Mouse (Mus musculus) lung, postnatal 10 days (tissue): Measurements from ENCODE around the gene Gm7168.
"Not testable (repeated sequence)": the region's sequence is repeated elsewhere in the genome, so short reads cannot be mapped to it uniquely, and the experiment has no call there.

Experiments used
- DNase-seq: peaks from one replicate; pipeline ENCODE4 v3.0.0; 2021

Gm7168 gene

DNA sequence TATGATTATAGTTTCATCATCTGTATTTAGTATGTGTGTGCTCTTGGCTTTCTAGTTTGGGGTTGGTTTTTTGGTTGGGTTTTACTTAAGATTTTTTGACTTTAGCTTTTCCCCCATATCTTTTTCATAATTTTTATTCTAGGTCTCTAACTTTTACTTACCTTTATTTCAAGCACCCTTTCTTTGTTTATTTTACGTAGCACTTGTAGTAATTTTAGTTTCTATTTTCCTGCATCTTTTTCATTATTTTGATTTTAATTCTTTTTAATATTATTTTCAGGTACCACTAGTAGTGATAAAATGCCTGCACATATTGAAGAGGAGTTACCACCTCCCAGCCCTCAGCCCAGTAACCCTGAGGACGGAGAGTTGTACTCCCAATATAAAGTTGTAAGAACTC is at the start of gene Gm7168:
TSS of gene Gm7168 (plus strand) at position 301 of the 400 bp plus-strand sequence.
- not testable (repeated sequence) for DNase-seq

DNA sequence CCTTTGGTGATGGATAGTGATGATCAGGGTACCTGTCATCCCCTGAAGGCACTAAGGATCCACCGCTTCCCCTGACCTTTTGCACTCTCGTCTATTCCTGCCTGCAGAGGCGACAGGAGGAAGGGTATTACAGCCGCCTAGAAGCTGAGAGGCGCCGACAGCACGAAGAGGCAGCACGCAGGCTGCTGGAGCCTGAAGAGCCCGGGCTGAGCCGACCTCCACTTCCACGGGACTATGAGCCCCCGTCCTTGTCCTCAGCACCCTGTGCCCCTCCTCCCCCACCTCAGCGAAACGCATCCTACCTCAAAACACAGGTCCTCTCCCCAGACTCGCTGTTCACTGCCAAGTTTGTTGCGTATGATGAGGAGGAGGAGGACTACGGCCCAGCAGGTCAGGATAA is 49.3 kb upstream of the Gm7168 start:
- no peak for DNase-seq

DNA sequence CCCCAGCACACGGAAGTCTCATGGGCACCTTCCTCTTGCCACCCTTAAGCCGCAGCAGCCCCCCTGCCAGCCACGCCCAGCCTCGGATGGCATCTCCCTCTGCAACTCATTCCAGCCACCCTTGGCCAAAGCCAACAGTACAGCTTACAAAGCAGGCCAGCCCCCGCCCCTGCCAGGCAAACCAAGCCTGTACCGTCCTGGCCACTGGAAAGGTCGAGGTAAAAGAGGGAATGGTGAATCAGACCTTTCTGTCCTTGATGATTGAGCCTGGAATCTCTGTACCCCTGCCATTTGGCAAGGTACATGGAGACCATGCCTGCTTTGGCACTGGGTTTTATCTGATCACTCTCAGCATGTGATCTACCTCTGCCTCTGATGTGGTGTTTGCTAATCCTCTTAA is 48.9 kb upstream of the Gm7168 start:
- no peak for DNase-seq

DNA sequence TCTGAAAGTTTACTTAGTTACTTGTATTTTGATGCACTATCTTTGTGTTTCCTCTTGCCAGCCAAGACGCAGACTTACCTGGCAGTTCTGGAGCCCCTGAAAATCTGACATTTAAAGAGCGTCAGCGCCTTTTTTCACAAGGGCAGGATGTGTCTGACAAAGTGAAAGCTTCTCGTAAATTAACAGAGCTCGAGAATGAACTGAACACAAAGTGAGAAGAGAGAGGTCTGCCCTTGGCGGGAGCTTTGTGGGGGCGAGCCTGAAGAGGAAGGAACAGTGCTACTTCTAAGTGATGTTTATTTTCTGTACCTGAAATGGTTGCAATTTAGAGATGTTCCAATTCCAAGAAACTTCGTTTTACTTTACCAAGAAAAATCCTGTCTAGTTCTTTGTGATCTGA is 44.4 kb upstream of the Gm7168 start:
- no peak for DNase-seq

DNA sequence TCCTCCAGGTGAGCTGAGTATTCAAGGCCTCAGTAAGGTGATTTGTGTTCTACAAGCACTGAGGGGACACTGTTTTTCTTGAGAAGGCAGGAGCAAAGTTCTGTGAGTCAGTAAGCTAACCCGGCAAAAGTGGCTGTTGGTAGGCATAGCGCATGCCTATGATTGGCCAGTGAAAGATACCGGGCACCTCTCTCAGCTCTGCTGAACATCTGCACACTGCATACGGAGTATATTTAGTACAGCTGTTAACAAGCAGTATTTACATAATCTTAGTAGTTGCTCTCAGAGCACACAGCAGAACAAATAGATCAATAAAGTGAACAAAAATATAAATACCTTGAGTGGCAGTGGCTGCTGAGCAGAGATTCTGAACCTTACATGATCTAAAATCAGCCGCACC is 41.1 kb upstream of the Gm7168 start:
- DNase-seq = no peak

DNA sequence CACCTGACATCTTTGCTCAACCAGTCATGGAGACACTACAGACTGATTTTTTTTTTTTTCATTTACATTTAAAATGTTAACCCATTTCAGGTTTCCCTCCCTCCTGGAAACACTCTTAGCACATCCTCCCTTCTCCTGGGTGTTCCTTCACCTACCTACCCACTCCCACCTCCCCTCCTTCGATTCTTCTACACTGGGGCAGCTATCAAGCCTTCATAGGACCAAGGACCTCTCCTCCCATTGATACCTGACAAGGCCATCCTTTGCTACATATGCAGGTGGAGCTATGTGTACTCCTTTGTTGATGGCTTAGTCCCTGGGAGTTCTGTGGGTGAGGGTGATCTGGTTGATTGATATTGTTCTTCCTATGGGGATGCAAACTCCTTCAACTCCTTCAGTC is 40.5 kb upstream of the Gm7168 start:
- no peak for DNase-seq

DNA sequence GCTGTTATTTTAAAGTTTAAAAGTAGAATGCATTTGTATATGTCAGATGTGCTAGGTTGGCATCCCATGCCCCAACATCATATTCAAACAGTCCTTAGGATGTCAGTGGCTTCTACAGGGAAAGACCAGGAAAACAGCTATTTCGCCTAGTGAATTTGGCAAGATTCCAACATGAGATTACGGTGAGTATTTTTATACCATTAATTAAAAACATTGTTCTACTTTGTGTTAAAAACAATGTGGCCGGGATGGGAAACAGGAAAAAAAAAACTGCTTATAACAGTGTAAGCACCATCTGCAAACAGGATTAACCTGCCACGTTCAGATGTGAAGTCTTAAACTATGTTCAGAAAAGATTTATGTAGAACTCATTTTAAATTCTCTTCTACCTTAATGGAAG is 34.2 kb upstream of the Gm7168 start:
- DNase-seq = no peak

DNA sequence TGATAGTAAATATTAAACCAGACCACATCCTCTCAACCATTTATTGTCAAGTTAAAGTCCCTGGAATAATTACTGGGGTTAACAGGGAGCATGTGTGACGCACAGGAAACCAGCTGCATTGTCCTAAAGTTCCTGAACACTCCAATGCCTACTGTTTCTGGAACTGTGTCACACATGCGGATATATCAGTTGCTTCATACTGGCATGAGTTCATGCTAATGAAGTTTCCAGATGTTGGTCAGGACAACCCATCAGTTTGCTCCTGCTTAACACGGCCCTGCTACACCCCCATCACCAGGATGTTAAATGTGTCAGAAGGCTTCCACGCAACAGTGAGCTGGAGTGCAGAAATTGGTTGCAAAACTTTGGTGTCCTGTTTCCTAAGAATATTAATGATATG is 33.6 kb upstream of the Gm7168 start:
- DNase-seq = peak; percentile 79

DNA sequence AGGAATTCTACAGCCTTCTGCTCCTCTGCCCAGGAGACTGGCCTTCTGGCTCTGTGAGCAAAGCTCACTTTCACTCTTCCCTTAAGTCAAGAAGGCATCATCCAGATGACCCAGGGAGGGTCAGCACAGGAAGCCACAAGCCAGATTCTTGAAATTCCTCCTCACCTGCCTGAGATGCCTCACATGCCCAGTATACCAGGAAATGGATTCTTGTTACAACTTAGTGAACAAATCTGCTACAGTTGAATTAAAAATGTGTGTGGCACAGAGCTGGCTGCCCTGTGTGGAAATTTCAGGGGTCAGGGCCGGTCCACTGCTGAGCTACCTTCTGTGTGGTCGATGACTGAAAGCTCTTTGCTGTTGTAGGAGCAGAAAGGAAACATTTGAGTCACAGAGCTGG is 27.4 kb upstream of the Gm7168 start:
- DNase-seq = no peak

DNA sequence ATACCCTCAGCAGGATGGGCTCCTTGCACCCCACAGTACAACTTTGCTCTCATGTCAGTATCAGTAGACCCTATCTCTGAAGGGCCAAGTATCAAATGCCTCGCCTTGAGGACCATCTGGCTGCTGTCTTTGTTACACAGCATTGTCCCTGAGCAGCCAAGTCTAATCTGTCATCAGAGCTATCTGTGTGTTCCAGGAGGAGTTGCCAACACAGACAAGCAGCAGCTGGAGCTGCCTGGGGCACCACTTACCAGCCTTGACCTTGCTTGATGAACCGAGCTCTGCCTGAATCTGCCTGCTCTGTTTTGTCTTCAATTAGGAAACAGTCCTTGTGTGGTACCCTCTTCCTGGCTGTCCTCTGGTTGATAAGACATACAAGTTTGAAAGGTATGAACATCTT is 24.8 kb upstream of the Gm7168 start:
- DNase-seq = peak; percentile 37

DNA sequence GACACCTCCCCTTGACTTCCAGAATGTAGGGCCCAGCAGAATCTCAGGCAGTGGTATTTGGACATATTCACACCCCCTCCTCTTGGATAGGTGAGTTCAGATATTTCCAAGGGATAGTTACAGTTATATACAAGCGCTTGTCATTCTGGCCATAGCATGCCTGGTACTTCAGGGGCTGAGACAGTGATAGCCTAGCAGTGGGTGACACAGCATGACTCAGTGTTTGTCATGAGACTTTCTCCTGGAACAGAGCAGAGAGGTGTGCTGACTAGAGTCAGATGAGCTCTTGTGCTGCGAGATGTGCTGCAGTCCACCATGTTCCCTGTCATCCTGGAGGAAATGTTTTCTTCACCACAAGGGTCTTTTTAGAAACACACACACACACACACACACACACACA is 23.6 kb upstream of the Gm7168 start:
- DNase-seq = no peak

DNA sequence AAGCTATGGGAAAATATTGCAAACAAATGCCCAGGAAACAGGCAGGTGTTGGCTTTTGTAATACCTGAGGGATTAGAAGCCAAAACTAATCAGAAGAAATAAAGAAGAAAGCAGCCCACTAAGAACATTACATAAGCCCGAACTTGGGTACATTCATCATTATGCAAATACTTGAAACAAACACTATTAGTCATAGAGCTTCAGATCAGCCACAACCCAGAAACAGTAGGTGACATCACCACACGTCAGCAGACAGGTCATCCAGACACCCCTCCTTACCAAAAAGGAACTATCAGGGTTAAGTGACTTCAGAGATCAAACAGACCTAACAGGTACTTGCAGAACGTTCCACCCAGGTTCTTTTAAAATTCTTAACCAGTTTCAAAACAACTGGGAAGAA is 22.2 kb upstream of the Gm7168 start:
- no peak for DNase-seq

DNA sequence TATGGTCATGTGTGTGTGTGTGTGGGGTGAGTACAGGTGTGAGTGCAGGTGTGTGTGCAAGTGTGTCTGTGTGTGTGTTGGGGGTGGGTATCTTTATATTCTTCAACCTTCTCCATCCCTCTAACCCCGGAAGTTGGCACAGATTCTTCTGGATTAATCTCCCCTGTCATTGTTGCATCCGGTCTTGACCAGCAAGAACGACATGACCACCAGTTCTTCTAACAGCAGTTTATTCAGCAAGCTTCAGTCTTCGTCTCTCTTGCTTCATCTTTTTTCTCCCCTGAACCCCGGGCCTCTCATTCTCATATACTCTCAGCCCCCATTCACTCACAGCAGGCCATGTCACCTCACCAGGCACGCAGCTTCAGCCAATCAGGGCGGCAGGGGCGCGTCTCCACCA is 17.8 kb upstream of the Gm7168 start:
- no peak for DNase-seq

DNA sequence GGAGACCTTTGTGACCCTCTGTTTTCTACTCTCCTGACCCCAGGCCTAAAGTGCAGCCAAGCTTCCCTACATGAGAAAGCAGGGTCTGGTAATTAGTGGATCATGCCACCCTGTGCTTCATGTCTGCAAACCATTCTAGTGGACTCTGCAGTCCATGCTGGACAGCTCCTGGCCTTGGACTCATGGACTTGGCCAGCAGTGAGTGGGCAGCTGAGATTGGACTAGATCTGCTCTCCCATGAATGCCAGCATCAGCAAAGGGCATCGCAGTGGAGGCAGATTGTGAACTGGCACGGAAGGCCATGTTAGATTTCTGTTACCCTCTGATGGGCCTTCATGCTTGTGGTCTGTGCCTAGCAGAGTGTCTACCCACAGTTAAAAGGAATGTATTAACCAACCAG is 12.8 kb upstream of the Gm7168 start:
- not testable (repeated sequence) for DNase-seq

DNA sequence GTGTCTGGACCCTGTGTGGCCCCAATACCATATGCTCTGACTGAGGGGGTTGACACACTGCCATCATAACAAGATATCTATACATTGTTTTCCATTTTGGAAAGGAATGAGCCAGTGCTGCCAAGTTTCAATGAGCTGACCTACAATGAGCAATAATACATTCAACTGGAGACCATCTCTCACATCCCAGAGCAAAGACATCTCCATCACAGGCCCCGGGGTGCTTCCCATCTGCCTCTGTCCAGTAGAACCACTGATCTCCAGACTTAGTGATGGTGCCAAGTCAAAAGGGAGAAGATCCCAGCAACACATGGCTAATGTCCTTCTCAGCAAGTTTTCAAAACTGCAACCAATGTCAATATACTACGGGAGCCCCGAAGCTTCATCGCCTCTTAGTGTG is 10.4 kb upstream of the Gm7168 start:
- DNase-seq = no peak

DNA sequence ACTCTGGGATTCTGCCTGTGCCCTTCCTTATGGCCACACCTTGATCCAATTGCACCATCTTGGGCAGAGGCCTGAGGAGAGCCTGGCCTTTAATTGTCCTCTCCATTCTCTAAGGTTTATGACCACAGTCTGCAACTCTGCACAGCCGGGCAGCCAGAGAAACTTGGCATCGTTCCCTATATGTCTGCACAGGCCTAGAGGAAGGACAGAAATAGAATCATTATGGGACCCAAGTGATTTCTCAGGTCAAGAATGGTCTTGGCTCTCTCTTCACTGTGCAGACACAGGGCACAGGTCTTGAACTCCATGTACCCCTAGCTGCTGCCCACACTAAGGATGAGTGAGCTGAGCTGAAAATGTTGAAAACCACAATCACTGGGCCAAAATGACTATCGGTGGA is 9.5 kb upstream of the Gm7168 start:
- peak; percentile 47 for DNase-seq

DNA sequence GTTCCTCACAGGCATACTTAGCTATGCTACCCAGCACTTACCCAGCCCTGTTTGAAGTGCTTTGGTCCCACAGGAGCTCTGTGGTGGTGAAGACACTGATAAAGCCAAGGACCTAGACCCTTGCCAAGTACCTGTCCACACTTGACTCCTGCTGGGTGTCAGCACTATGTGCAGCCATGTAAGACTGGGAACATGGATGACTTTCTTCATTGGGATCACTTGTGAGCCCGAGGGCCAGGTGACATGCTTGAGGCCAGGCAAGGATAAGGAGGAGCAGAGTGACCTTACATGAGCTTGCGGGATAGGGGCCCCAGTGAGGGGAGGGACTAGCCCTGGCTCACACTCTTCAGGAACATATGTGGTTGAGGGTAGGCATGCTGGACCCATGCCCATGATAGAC is 8.9 kb upstream of the Gm7168 start:
- DNase-seq = not testable (repeated sequence)

DNA sequence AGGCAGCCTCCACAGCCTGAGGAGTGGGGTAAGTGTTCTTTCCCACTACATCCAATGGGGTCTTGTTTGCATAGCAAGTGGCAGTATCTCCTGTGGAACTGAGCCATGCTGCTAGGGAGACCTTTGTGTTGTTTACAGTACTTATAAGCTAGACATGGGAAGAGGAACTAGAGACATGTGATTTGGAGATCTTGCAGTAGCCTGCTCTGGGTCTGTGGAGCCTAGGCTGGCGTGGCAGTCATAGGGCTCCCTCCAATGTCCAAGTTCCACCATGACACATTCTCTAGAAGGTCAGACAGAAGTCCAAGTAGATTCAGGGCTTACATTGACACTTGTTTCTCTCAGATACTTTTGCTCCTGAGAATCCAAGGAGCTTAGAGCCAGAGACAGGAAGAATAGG is 7.7 kb upstream of the Gm7168 start:
- peak; percentile 39 for DNase-seq

DNA sequence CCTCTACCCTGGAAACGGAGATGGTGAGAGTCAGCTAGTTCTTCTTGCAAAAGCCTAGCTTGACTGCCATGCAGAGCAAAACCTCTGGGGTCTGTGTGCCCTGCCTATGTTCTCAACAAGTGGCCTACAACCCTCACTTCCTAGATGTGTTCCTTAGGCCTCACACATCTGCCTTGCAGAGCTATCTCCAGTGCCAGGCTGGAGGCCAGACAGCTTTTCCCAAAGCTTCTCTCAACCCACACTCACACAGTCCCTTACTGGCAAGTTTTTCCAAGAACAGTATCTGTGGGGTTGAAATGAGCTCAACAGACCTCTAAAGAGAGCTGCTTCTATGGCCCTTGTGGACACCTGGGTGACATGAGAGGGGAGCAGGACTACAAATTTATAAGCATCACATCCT is 3.4 kb downstream of the Gm7168 start:
- DNase-seq = not testable (repeated sequence)

DNA sequence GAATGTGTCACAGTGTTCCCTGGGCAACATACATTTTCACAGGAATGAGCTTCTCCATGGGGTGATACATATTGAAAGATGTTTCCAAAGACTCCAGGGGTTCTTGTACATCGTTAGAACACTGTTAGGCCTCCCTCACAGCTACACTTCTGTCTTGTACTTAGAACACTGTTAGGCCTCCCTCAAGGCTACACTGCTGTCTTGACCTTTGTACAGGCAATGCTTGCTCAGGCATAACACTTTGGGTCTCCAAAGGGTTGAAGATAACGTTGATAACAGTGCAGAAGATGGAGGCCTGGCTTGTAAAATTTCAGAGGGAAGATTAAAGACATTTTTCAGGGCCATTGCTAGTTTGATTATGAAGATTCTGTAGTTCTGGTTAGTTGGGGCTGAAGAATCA is 10.0 kb downstream of the Gm7168 start:
- not testable (repeated sequence) for DNase-seq

DNA sequence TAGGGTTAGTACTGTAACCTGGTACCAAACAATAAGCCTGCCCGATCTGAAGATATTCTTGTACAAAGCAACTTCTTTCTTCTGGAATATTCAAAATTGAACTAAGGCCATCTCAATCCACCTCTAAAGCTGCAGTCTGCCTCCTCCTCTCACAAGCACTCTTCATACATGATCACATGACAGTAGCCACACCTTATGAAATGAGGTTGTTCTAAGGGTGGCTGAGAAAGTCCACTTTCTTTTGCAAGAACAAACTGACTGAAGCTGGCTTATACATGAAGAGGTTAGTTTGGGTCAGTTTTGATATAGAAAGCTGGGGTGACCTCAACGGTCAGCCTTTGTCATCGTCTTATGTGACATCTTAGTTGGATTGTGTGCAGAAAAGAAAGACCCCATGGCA is 14.1 kb downstream of the Gm7168 start:
- not testable (repeated sequence) for DNase-seq

DNA sequence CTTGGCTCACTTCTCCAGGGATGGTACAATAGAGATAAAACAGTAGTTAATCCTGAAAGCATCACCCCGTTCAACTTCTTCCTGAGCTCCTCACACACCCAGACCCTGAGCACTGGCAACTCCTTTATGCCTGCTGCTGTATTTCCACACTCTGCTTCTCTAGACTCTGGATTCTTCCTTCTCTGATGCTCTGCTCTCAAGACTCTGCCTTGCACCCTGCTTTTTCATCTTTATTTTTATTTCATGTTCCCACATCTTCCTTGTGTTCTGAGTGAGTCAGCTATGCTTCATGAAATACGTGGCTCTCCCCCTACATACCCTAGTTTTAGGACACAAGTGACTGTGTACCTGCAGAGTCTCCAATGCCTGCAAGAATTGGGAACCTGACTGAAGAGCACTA is 16.9 kb downstream of the Gm7168 start:
- DNase-seq = not testable (repeated sequence)

DNA sequence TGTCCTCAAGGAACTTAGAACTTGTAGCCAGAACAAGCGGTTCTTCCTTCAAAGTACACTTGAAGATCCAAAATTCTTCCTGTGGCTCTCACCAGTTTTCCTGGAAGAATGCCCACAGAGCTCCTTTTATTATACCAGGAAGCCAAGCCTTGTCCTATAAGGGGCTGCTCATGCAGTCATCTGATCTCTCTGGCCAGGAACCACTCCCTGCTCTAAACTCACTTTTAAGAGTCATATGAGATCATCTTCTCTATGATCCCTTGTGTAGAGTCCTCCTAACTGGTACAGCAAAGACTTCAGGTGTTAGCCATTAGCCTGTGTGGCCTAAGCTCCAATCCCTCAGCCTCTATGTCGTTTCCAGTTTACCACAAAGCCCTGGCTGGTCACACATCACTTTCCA is 21.7 kb downstream of the Gm7168 start:
- not testable (repeated sequence) for DNase-seq

DNA sequence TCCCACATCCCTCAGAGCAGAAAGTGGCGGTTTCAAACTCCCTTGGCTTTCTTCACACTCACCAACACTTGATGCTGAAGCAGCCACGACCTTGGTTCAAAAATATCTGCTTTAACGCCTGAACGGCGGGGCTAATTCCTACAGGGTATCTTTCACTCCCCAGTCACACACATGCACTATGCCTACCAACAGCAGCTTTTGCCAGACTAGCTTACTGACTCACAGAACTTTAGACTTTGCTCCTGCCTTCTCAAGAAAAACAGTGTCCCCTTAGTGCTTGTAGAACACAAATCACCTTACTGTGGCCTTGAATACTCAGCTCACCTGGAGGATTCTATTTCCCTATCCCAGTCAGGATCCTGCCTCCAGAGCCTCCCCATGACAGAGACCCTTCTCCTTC is 22.6 kb downstream of the Gm7168 start:
- DNase-seq = not testable (repeated sequence)

DNA sequence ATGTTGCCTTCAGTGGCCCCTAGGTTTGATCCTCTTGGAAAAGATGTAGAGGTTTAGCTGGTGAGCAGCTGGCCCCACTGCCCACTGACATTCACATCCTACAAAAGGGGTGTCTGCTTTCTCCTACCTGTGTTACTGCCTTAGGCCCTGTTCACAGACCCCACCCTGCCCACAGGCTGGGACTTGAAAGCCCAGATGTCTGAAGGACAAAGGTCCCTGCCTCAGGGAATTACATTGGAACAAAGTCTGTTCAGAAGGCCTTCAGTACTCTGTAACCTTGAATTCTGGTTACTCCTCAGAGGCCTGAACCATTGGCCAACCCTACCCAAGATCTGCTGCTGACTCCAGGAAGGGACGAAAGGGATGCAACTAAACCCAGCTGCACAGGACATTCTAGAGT is 39.5 kb downstream of the Gm7168 start:
- DNase-seq = no peak

DNA sequence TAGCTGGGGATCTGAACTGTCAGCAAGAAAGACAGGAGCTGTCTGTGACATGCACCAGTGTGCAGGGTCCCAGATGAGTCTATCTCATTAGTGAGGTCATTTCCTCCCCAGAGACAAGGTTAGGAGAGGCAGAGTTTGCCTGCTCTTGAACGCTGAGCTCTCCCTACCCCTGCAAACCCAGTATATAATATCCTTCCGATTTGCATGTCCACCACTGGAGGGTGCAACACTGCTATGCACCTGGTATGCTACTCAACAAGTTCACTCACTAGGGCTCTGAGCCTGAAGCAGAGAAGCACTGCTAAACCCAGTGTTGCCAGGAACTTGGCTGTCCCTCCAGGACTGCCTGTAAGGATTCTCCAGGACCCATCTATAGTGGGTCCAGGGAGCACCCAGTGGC is 45.3 kb downstream of the Gm7168 start:
- not testable (repeated sequence) for DNase-seq
